Mouse (Mus musculus): Measurements from ENCODE around the gene Fto. TPM values are rescaled to one million over a fixed set of nuclear protein-coding genes. Genes with fewer than 3 reads are reported as not detected.
A peak's percentile ranks its signal among the peaks of the same experiment; 100 is the strongest.

Gene Fto
- polyA plus RNA-seq, 1 experiment from 2014 or later: 176 TPM

- H3K36me3 ChIP-seq (replicated peaks): no peaks in the 10 kb centered on the region
- H3K4me3 ChIP-seq: no peak overlapping the region
- 90% methylated on average over 4 of the region's 4 CpGs for WGBS
- no peaks in the 10 kb centered on the region for H3K9me3 ChIP-seq
- no peak overlapping the region for H3K9ac ChIP-seq
- no peak overlapping the region for H3K27ac ChIP-seq
- H3K4me1 ChIP-seq: no peaks in the 10 kb centered on the region
- H3K27me3 ChIP-seq (replicated peaks): no peaks in the 10 kb centered on the region
- ATAC-seq (replicated peaks): no peak
- H3K4me2 ChIP-seq: no peak overlapping the region
Observed at GRCm38 (mm10) chr8:91290576-91290975, 22.7 kb upstream of the Fto start.

GRCm38 (mm10) chr8:91295786-91296185 lies 17.5 kb upstream of the Fto start:
- no peak overlapping the region for H3K4me2 ChIP-seq
- H3K4me1 ChIP-seq: no peaks in the 10 kb centered on the region
- H3K9me3 ChIP-seq: no peaks in the 10 kb centered on the region
- no peak overlapping the region for H3K27ac ChIP-seq
- H3K36me3 ChIP-seq (replicated peaks): peaks cover 12% of the 10 kb centered on the region; the same call in 1 of the 2 replicates
- H3K4me3 ChIP-seq: no peak overlapping the region
- H3K9ac ChIP-seq: no peak overlapping the region
- no peak for ATAC-seq (replicated peaks)
- WGBS: 93% methylated on average over 5 of the region's 5 CpGs
- H3K27me3 ChIP-seq (replicated peaks): no peaks in the 10 kb centered on the region

GRCm38 (mm10) chr8:91298672-91299071 lies 14.7 kb upstream of the Fto start:
- 86% methylated on average over 2 of the region's 2 CpGs for WGBS
- Histone ChIP-seq H3K4me2 (no peak overlapping the region), H3K4me1 (no peaks in the 10 kb centered on the region), H3K27ac (no peak overlapping the region), H3K36me3 (replicated peaks) (peaks cover 13% of the 10 kb centered on the region; the same call in 1 of the 2 replicates), H3K9ac (no peak overlapping the region), H3K27me3 (replicated peaks) (no peaks in the 10 kb centered on the region), H3K9me3 (no peaks in the 10 kb centered on the region), H3K4me3 (no peak overlapping the region)
- ATAC-seq (replicated peaks): no peak

GRCm38 (mm10) chr8:91304481-91305386 lies 8.6 kb upstream of the Fto start:
- H3K9me3 ChIP-seq: no peaks in the 10 kb centered on the region
- H3K4me2 ChIP-seq: no peak overlapping the region
- no peaks in the 10 kb centered on the region for H3K27me3 ChIP-seq (replicated peaks)
- H3K9ac ChIP-seq: no peak overlapping the region
- no peak overlapping the region for H3K4me3 ChIP-seq
- no peaks in the 10 kb centered on the region for H3K4me1 ChIP-seq
- peaks cover 7% of the 10 kb centered on the region; the same call in 1 of the 2 replicates for H3K36me3 ChIP-seq (replicated peaks)
- no peak for ATAC-seq (replicated peaks)
- WGBS: 86% methylated on average over 17 of the region's 17 CpGs
- H3K27ac ChIP-seq: no peak overlapping the region

- 87% methylated on average over 2 of the region's 2 CpGs for WGBS
- peak overlapping the region; percentile 51 for H3K4me2 ChIP-seq
- H3K27ac ChIP-seq: no peak overlapping the region
- peak overlapping the region; percentile 65 for H3K4me3 ChIP-seq
- no peak for ATAC-seq (replicated peaks)
- peaks cover 33% of the 10 kb centered on the region for H3K4me1 ChIP-seq
- no peaks in the 10 kb centered on the region for H3K27me3 ChIP-seq (replicated peaks)
- no peaks in the 10 kb centered on the region for H3K36me3 ChIP-seq (replicated peaks)
- no peaks in the 10 kb centered on the region for H3K9me3 ChIP-seq
- peak overlapping the region; percentile 66 for H3K9ac ChIP-seq
Observed at GRCm38 (mm10) chr8:91312342-91312741, 983 bp upstream of the Fto start.

- no peak overlapping the region for H3K4me2 ChIP-seq
- no peak for ATAC-seq (replicated peaks)
- 95% methylated on average over 5 of the region's 5 CpGs for WGBS
- H3K36me3 ChIP-seq (replicated peaks): no peaks in the 10 kb centered on the region
- H3K4me3 ChIP-seq: no peak overlapping the region
- no peak overlapping the region for H3K27ac ChIP-seq
- H3K9ac ChIP-seq: no peak overlapping the region
- no peaks in the 10 kb centered on the region for H3K9me3 ChIP-seq
- no peaks in the 10 kb centered on the region for H3K27me3 ChIP-seq (replicated peaks)
- peaks cover 26% of the 10 kb centered on the region for H3K4me1 ChIP-seq
Observed at GRCm38 (mm10) chr8:91317567-91318227, 4.4 kb downstream of the Fto start.

- Histone ChIP-seq H3K27ac (no peak overlapping the region), H3K36me3 (replicated peaks) (no peaks in the 10 kb centered on the region), H3K4me3 (no peak overlapping the region), H3K9ac (no peak overlapping the region), H3K9me3 (no peaks in the 10 kb centered on the region), H3K27me3 (replicated peaks) (no peaks in the 10 kb centered on the region), H3K4me1 (peaks cover 22% of the 10 kb centered on the region), H3K4me2 (no peak overlapping the region)
- 85% methylated on average over 7 of the region's 7 CpGs for WGBS
- ATAC-seq (replicated peaks): no peak
Observed at GRCm38 (mm10) chr8:91318938-91319729, 5.8 kb downstream of the Fto start.

GRCm38 (mm10) chr8:91323511-91323910 lies 10.2 kb downstream of the Fto start:
- H3K36me3 ChIP-seq (replicated peaks): no peaks in the 10 kb centered on the region
- ATAC-seq (replicated peaks): no peak
- 66% methylated on average over 7 of the region's 7 CpGs for WGBS
- H3K27me3 ChIP-seq (replicated peaks): no peaks in the 10 kb centered on the region
- no peaks in the 10 kb centered on the region for H3K9me3 ChIP-seq
- no peak overlapping the region for H3K9ac ChIP-seq
- H3K27ac ChIP-seq: no peak overlapping the region
- H3K4me3 ChIP-seq: no peak overlapping the region
- H3K4me1 ChIP-seq: peaks cover 12% of the 10 kb centered on the region; the same call in 1 of the 2 replicates
- H3K4me2 ChIP-seq: no peak overlapping the region

- Histone ChIP-seq H3K36me3 (replicated peaks) (no peaks in the 10 kb centered on the region), H3K27ac (no peak overlapping the region), H3K9me3 (no peaks in the 10 kb centered on the region), H3K4me1 (peaks cover 16% of the 10 kb centered on the region), H3K4me2 (no peak overlapping the region), H3K4me3 (no peak overlapping the region), H3K9ac (no peak overlapping the region), H3K27me3 (replicated peaks) (no peaks in the 10 kb centered on the region)
- WGBS: 34% methylated on average over 9 of the region's 9 CpGs
- no peak for ATAC-seq (replicated peaks)
Observed at GRCm38 (mm10) chr8:91324271-91324670, 10.9 kb downstream of the Fto start.

- H3K36me3 ChIP-seq (replicated peaks): no peaks in the 10 kb centered on the region
Observed at GRCm38 (mm10) chr8:91324916-91325315, 11.6 kb downstream of the Fto start.

GRCm38 (mm10) chr8:91326018-91326417 lies 12.7 kb downstream of the Fto start:
- no peaks in the 10 kb centered on the region for H3K27me3 ChIP-seq (replicated peaks)
- H3K27ac ChIP-seq: no peak overlapping the region
- H3K4me2 ChIP-seq: no peak overlapping the region
- no peaks in the 10 kb centered on the region for H3K36me3 ChIP-seq (replicated peaks)
- 77% methylated on average over 3 of the region's 3 CpGs for WGBS
- H3K4me3 ChIP-seq: no peak overlapping the region
- no peak for ATAC-seq (replicated peaks)
- peaks cover 34% of the 10 kb centered on the region for H3K4me1 ChIP-seq
- no peaks in the 10 kb centered on the region for H3K9me3 ChIP-seq
- no peak overlapping the region for H3K9ac ChIP-seq

More at GRCm38 (mm10) chr8:91324916-91325315, 11.6 kb downstream of the Fto start:
- Histone ChIP-seq H3K9me3 (no peaks in the 10 kb centered on the region), H3K4me2 (no peak overlapping the region), H3K27ac (no peak overlapping the region), H3K4me3 (no peak overlapping the region), H3K27me3 (replicated peaks) (no peaks in the 10 kb centered on the region), H3K4me1 (peaks cover 23% of the 10 kb centered on the region), H3K9ac (no peak overlapping the region)
- ATAC-seq (replicated peaks): no peak
- WGBS: 87% methylated on average over 4 of the region's 4 CpGs

- 82% methylated on average over 6 of the region's 6 CpGs for WGBS
- Histone ChIP-seq H3K4me2 (no peak overlapping the region), H3K9ac (no peak overlapping the region), H3K27me3 (replicated peaks) (no peaks in the 10 kb centered on the region), H3K4me3 (no peak overlapping the region), H3K4me1 (peaks cover 42% of the 10 kb centered on the region), H3K9me3 (no peaks in the 10 kb centered on the region), H3K36me3 (replicated peaks) (no peaks in the 10 kb centered on the region), H3K27ac (no peak overlapping the region)
- no peak for ATAC-seq (replicated peaks)
Observed at GRCm38 (mm10) chr8:91326946-91327345, 13.6 kb downstream of the Fto start.

Data from midbrain, embryonic 15.5 days (tissue).